Mouse (Mus musculus) cerebellum, postnatal 25 days (tissue): ENCODE measurements at regions not wholly inside any gene's neighbourhood (a gene's known extent, or its start where the extent isn't known, plus 50 kb on each side); places are given as distances from the start of the nearest gene placed in this dataset.
A peak's percentile ranks its signal among the peaks of the same experiment; 100 is the strongest.

Experiments used
- DNase-seq, 2 experiments: peaks; one replicate each; pipeline ENCODE4 v3.0.0; 2021; ENCODE audit warnings: mixed read lengths in 2 of 2

DNA sequence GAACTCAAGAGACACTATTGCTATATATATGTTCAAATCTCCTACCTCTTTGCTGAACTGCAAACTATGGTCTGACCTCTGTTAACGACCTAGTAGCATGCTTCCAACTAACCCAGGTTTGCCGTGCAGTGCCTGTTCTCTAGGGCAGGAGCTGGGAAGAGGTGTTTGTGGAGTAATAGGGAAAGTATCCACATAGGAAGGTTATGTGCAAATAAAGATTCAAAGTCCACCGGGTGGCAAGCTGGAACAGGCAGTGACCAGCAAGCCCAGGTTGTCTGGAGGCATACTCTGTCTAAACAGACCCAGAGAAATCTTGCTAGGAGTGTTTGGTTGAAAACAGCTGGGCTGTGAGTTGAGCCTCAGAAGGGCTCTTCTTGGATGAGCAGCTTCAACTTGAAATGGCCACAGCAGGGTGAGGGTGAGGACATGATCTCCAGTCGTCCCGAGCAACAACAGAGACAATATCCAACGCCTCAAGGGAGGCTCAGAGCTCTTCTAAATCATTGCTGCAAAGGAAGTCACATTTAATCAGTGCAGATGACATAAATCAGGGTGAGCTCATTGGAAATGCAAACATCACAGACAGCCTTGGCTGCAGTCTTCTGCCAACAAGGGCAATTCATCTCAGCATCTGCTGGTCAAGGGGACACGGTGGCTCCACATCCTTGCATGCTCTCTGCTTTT lies 846.7 kb downstream of the Synb start:
- no peak for DNase-seq

GRCm38 (mm10) chr14:68433326-68433725 lies 860.8 kb downstream of the Synb start:
- no peak for DNase-seq

DNA sequence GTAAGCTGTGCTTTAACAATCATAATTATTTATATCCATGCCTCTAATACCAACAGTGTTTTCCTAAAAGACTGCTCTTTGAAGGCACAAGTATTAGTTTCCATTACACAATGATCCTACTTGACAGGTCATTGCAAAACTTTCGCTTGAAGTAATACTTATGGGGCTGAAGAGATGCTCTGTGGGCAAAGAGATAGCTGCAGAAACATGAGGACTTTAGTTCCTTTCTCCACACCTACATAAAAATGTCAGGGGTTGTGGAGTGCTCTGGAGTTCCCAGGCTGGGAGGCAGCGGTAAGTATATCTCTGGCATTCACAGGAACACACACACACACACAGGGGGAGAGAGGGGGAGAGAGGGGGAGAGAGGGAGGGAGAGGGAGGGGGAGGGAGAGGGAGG lies 862.0 kb downstream of the Synb start:
- no peak for DNase-seq

DNA sequence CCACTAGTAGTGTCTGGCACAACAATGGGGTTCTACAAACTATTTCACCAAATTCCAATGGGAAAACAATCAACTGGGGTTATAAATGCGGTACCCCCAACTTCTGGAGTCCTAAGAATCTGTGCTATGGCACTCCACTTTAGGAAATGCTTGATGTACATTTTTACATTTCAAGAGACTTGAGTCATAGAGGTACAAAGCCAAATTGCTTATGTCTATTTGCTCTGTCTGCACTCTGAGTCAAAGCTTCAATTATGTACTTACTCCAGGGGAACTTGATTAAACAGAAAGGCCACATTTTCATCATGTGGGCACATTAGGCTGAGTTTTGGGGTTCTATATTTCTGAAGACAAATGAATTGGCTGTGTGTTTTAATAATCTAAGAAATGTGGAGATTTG lies 866.9 kb downstream of the Synb start:
- no peak for DNase-seq

- DNase-seq, result no peak
Observed at GRCm38 (mm10) chr14:68392440-68392839, 901.7 kb downstream of the Synb start.

DNA sequence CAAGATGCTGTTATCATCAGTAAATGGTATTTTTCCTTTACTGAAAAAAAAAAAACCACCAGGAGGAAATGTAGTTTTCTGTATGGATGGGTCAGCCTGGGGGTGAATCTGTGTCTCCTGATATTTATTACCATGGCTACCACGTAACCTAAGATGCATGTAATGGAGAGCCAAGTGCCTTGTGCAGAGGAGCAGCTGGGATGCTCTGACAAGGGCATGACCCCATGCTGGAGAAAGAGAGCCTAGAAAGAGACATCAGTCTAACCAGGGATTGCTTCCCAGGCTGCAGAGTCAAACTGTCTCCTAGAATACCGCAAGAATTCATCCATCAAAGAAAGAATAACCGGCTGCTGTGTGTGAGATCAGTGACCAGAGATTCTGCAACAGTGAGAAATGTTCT lies 902.2 kb downstream of the Synb start:
- no peak for DNase-seq

DNA sequence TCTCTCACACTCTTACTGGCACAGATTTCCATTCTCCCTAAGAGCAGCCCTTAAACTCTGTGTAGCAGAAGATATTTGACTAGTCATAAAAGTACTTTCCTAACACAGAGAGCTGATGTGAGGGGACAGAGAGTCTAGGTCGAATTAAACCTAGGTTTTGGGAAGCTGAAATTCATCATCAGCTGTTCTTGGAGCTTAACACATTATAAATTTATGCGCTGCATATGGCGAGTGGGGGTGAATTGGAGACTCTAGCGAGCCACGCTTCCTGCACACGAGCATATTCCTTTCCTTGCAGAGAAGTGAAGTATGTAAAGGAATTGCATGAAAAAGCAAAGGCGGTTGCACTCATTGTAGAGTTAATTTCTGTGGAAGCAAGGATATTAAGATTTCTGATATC lies 912.4 kb downstream of the Synb start:
- DNase-seq, result no peak

- no peak for DNase-seq
Observed at GRCm38 (mm10) chr14:68367696-68368095, 926.4 kb downstream of the Synb start.

GRCm38 (mm10) chr14:68363892-68364291 lies 930.2 kb downstream of the Synb start:
- no peak for DNase-seq

- no peak for DNase-seq
Observed at GRCm38 (mm10) chr14:68361998-68362397, 932.1 kb downstream of the Synb start.

DNA sequence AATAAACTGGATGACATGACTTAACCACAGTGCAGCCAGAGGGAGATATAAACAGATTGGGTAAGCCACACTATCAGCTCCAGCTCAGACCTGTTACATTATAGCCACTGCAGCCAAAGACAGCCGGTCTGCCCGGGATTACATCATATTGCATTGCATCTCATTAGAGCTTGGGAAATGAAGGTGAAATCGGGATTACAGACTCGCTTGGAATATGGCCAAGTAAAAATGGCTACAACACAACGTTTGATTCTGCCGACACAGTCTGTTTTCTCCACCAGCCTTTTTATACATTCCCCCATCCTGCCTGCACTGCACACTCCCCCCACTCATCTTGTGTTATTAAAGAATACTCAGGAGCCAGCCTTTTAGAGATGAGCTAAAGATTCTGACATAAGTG lies 932.6 kb downstream of the Synb start:
- no peak for DNase-seq

GRCm38 (mm10) chr14:68356396-68356795 lies 937.7 kb downstream of the Synb start:
- no peak for DNase-seq

- DNase-seq, result peak; percentile 8 to 15
Observed at GRCm38 (mm10) chr14:68355462-68355905, 938.6 kb downstream of the Synb start.

DNA sequence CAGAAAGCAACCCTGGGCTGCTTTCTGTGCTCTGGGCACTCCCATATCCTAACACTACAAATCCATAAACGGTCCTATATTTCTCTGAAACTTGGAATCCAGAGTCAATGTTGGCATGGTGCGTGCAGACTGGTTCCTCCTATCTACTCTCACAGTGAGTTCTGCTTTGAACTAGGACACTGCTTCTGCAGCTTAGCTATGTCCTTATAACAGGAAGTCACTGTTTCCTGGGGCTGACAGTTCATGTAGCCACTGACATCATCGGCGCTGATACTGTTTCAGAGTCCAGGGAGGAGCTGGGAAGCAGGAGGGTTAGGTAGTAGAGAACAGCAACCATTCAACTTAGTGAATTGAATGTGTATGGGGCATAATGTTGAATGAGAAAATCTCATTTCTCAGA lies 948.6 kb downstream of the Synb start:
- DNase-seq, result no peak

DNA sequence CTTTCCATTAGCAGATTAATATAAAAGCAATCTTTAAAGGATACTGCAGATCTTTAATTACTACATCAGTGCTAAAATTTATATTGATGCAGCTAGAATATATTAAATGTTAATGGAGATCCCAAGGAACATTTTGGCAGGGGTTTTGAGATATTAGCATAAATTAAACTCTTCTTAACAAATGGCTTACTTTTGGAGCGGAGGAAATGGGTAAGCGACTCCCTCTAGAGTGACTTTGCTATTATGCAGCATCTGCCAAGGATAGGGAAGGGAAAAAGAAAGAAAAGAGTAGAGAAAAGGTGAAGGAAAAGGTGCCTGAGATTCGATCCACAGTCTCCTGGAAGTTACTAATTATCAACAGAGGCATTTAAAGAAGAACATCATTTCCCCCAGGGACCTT lies 949.4 kb downstream of the Synb start:
- no peak for DNase-seq

DNA sequence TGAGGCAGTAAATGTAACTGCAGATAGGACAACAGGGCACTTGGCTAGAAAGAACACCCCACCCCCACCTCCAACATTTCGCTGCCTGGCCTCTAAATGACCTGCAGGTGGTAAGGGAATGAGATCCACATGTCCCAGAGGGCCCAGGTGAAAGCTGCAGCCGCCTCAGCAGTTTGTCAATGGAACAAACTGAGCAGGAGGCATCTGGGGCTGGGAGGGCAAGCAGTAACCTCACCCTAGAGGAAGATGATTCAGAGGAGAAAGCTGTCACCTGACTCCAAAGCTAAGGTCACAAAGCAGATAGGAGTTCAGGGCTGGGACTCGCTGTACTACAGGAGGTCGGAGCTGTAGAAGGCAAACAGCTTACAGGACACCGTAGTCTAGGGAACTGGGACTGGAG lies 955.7 kb downstream of the Synb start:
- no peak for DNase-seq

DNA sequence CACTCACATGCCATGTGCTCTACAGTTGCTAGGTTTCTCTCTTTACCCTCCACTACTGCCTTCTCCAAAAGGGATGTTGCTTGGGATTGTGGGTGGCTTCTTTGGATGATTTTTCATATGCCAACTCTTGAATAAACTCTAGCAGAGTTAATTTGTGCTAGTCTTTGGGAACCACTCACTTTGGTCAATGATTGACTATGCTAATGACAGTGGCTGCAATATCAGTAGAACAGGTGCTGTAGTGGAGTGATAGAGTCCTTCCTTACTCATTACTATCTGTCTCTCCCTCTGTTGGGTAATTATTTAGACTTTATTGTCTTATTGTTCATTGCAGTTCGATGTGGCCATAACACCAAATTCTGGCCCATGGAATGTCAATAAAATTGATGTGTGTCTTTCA lies 969.0 kb downstream of the Synb start:
- DNase-seq, result no peak

DNA sequence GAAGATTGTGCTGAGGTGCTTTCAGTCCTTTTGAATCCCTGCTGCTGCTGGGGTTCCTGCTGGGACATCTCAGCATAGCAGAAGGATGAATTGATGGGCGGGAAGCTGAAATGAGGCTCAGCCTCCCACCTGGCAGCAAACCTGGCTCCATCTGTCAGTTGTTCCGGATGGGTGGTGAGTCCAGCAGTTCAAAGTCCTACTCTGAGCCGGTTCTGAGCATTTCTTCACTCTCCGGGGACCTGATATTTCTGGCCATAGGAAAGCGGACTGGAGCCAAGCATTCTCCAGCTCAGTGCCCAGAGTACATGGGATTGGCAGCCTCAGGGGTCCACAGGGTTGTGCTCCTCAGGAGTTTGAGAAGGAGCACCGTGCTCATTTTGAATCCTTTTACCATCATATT lies 971.1 kb downstream of the Synb start:
- peak; percentile 81 to 83 for DNase-seq

- no peak for DNase-seq
Observed at GRCm38 (mm10) chr14:68307973-68308660, 986.0 kb downstream of the Synb start.

DNA sequence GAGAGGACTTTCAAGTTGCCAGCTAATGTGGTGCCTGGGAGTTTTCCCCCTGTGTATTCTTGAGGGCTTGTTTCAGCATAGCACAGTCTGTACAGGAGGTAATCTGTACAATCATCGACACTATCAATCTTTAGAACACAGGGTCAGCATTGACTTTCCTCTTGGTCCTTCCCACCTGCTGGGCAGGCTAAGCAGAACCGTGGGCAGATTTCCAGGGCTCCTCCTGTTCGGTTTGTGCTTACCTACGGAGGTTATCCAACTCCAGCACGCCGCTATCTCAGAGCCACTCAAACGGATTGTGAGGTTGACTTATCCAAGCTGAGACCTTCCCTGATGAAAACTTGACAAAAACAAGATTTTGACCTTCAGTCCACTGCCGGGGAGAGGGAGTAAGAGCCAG lies 988.9 kb downstream of the Synb start:
- peak in 1 of 2 experiments; percentile 20 for DNase-seq

DNA sequence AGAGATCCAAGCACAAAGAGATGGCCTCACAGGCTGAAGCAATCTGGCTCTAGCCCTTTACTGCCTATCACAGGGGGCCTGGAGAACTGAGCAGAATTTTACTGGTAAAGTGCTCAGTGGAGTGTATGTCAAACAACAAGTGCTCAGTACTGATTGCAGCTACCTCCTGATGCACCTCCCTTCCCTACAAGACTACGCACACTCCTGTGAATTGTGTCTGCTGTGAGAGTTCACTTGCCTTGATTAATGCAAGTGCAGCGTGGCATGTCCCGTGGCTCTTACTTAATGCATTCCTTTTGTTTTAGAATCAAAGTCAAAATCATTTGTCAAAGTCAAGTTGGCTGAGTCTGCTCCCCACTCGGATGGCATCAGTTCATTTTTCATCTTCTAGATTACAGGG lies 992.4 kb downstream of the Synb start:
- no peak for DNase-seq

- peak; percentile 15 to 29 for DNase-seq
Observed at GRCm38 (mm10) chr14:68285546-68285945, 1008.6 kb downstream of the Synb start.

GRCm38 (mm10) chr14:68261436-68261835 lies 1032.7 kb downstream of the Synb start:
- DNase-seq, result peak; percentile 14 to 15

GRCm38 (mm10) chr14:68246966-68247365 lies 1047.1 kb downstream of the Synb start:
- no peak for DNase-seq

DNA sequence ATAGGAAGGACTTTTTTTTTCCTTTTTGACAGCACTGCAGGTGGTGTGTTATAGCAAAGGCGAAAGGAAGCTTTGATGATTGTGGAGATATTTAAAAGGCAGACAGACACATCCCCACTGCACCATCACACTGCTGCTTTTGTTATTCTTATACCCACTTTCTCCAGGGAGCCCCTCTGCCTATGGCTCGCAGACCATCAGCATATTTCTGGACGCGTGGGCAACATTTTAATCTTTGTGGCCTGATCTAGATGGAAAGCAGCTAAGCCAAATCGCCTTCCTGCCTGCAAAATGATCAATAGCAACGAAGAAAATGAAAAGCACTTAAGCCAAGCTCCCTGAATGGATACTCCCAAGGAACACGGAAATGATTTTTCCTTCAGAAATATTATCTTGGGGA lies 1054.0 kb downstream of the Synb start:
- DNase-seq, result no peak
